Mouse (Mus musculus) heart, postnatal 0 days (tissue): ENCODE measurements at regions not wholly inside any gene's neighbourhood (a gene's known extent, or its start where the extent isn't known, plus 50 kb on each side); places are given as distances from the start of the nearest gene placed in this dataset.

Source experiments
- CTCF ChIP-seq: IDR thresholded peaks from 2 replicates; pipeline ENCODE4 v1.5.1; 2016; ENCODE audit warnings: antibody characterized with exemption, control low read depth, low read depth
- EP300 ChIP-seq: IDR thresholded peaks from 2 replicates; pipeline ENCODE4 v1.6.1; 2016; ENCODE audit warnings: antibody characterized with exemption, low read depth

GRCm38 (mm10) chr8:126693642-126694041 is 99.9 kb upstream of the Irf2bp2 start:
- TF ChIP-seq CTCF (no peak), EP300 (no peak)
